Mouse (Mus musculus): Measurements from ENCODE around the gene Ttc28.

DNA sequence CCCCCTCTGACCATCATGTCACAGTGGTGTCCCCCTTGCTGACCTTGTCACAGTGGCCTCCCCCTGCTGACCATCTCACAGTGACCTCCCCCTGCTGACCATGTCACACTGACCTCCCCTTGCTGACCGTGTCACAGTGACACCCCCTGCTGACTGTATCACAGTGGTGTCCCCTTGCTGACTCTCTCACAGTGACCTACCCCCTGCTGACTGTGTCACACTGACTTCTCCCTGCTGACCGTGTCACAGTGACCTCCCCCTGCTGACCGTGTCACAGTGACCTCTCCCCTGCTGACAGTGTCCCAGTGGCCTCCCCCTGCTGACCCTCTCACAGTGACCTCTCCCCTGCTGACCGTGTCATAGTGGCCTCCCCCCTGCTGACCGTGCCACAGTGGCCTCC is 57.0 kb downstream of the Ttc28 start:
- no peak for TF ChIP-seq GATA1 (IDR thresholded peaks at IDR 0.05; ENCODE audit: low read length)
- no peak for TF ChIP-seq TAL1 (IDR thresholded peaks at IDR 0.05; ENCODE audit: low read length)

Data from erythroblast, embryonic 14.5 days (primary cell).